Mouse (Mus musculus) kidney, adult 2 months (tissue): ENCODE results near the gene Cd28.

ENCODE experiments used
- CTCF ChIP-seq: fragments of 200-500 bp; conservative IDR thresholded peaks from 2 replicates; pipeline ENCODE4 v1.5.1; 2011; ENCODE audit warnings: low read depth, mild to moderate bottlenecking, control low read depth, low read length, moderate library complexity, mixed read lengths; ENCODE audit not compliant: insufficient read depth, insufficient read length
- POLR2A ChIP-seq: fragments of 200-500 bp; IDR thresholded peaks from one replicate; pipeline ENCODE4 v1.6.1; 2011; ENCODE audit warnings: low read depth, low read length, control low read depth

GRCm38 (mm10) chr1:60799795-60800345 lies 83.3 kb downstream of the Cd28 start:
- TF ChIP-seq POLR2A (no peak), CTCF (no peak)
